Mouse (Mus musculus) gastrocnemius, postnatal 4 days (tissue): ENCODE measurements around the gene Ptafr. TPM values are rescaled to one million over a fixed set of nuclear protein-coding genes. Genes with fewer than 3 reads are reported as not detected.

Experiments
- DNase-seq, 2 experiments: peaks; one replicate each; pipeline ENCODE4 v3.0.0; 2021 to 2022; ENCODE audit warnings: low spot score in 2 of 2, mixed read lengths in 2 of 2
- long read RNA-seq, 2 experiments: library from polyadenylated mRNA; stranded (forward); transcript quantifications; one replicate each; pipeline ENCODE4 v2.0.0; 2021
- total RNA-seq, 2 experiments: library from RNA; stranded (reverse); gene quantifications; 2 replicates each; pipeline ENCODE4 v1.2.3; 2021

The Ptafr gene
- 1 to 10 TPM; 3.5 to 3.9 TPM for total RNA-seq
- long read RNA-seq, experiment 1, partial matches to known transcripts, result 0 of 2 reads
- long read RNA-seq, experiment 1, other reads (novel, unspliced or antisense), result 1 of 2 reads
- long read RNA-seq, experiment 2, partial matches to known transcripts, result 0 of 3 reads
- long read RNA-seq, experiment 2, other reads (novel, unspliced or antisense), result 2 of 3 reads

DNA sequence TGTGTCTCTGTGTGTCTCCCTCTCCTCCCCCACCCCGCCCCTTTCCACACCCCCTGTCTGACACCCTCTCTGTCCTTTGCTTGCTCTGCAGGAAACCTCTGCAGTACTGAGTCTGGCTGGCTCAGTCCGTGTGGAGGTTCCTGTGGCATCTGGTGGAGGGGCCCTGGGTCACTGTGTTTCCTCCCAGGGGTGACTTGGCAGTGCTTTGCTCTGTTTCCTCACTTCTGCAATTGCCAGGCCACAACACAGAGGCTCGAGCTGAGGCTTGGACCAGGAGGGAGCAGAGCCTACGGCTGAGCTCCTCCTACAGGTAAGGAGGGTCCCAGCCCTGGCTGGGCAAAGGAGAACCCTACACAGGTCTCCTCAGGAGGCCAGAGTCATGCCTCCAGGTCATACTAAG is at the start of gene Ptafr:
Ptafr (plus strand) TSS at position 103 of the 400 bp plus-strand sequence.
- DNase-seq, result peak in 1 of 2 experiments; percentile 24

DNA sequence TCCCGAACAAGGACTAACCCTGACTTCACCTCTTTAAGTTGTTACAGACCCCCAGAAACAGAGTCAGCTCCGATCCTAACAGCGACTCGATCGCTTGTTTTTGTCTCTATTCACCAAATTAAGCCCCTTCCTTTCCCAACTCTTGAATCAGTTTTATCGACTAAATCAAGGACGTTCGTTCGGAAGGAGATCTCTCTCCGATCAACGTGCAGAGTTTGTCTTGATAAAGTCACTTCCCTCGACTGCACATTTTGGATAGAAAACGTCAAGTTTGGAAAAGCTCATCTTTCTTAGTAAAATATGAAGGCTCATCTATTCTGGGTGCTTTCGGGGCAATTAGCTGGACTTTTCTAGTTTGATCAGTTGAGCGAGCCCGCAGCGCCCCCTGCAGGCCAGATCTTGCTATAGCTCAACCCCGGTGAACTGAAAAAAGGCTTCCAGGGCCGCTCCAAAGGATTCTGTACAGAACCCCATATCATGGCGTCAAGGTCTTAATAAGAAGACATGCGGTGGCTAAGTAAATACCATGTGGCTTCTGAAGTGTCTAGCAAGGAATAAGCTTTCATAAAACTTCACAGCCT is 49.2 kb upstream of the Ptafr start:
- DNase-seq, result peak; percentile 71 to 81

DNA sequence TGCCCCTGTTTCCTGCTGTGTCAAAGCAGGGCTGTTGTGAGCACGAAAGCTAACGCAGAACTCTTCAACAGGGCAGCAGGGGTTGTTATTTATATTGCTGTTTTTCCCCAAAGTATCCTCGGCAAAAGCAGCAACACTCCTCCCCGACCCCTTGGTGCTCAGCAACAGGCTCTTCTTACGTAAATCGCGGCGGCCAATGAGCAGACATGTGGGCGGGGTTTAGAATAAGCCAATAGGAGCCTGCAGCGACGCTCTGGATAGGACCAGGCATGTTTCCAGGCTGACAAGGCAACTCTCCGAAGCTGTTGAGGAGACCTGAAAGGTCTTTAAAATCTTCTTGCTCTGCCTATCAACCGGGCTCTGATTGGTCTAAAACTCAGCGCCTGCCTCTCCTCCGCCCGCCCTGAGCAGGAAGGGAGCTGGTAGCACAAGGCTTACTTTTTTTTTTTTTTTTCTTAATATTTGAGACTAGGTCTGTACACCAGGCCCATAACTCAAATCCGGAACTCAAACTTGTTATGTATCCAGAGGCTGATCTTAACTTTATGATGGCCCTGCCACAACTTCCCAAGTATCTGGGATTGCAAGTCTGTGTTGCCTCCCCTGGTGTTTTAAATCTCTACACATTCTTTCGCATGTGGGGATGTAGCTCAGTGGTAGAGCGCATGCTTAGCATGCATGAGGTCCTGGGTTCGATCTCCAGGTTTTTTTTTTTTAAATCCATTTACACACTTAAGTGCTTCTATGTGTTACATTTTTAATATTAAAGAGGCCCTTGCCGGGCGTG is 48.3 kb upstream of the Ptafr start:
- peak; percentile 72 to 90 for DNase-seq

DNA sequence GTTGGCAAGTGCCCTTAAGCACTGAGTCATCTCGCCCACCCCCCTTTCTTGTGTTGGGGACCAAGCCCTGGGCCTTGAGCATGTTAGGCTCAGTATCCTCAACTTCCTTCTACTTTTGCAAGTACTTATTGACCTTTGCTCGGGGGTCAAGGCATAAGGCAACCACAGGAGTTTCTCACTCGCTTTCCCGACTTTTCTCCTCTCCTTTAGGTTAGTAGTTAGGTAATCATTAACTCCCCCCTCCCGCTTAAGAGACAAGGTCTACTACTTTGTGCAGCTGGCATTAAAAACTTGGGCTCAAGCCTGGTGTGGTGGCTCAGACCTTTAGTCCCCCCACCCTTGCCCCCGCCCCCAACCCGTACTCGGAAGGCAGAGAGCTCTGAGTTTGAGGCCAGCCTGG is 45.8 kb upstream of the Ptafr start:
- no peak for DNase-seq

DNA sequence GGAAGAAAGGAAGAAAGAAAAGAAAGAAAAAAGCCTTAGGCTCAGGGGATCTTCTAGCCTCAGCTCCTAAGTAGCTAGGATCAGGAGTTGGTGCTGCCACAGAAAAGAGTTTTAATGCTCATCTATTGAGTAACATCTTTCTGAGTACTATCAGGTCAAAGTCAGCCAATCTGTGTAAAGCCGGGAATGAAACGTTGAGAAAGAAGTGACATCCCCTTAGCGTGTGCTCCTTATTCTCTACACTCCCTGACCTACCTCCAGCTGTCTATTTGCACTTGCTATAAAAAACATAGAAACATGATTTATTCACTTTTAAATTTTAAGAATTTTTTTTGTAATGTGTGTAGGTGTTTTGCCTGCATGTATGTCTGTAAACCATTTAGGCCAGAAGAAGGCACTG is 44.7 kb upstream of the Ptafr start:
- DNase-seq, result no peak

DNA sequence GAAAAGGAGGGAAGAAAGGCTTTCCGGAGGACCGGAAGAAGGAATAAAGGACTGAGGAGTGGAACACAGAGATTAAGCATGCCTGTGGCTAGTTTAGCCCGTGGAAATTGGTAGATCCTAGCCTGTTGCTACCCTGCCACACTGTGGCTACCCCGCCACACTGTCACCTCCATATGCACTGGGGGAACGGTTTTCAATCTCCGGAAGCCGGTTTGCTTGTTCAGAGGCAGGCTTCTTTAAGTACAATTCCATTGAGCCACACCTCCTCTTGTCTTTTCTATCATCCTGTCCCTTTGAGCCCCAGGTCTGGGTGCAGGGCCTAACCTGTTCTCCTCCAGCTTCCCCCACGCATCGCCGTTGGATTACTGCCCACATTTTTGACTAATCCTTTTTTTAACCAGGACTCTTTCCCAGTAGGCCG is 39.5 kb upstream of the Ptafr start:
- DNase-seq, result no peak

DNA sequence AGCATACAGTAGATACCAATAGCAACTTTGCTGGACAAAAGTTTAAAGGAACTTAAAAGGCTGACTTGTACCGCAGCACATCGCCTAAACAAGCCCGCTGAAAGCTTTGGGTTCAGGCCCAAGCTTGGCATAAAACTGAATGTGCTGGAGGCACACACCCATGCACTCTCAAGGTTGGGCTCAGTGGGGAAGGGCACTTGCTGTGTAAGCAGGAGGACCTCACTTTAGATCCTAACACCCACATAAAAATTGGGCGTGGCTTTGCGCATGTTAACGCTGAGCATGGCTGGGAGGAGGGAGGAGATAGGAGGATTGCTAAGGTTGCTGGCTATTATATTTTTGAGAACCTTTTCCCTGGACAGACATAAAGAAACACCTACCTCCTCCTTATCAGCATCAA is 39.1 kb upstream of the Ptafr start:
- no peak for DNase-seq

DNA sequence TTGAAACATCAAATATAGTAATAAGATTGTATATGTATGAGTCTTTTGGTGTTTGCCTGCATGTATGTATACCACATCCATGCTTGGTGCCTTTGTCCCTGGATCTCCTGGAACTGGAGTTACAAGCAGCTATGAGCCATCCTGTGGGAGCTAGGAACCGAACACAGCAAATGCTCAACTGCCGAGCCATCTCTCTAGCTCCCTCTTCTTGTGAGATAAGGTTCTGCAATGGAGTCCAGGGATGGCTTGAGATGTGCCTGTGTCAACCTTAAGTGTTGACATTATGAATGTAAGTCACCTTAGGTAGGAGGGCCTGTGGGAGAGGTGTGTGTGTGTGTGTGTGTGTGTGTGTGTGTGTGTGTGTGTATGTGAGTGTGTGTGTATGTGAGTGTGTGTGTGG is 37.2 kb upstream of the Ptafr start:
- no peak for DNase-seq

DNA sequence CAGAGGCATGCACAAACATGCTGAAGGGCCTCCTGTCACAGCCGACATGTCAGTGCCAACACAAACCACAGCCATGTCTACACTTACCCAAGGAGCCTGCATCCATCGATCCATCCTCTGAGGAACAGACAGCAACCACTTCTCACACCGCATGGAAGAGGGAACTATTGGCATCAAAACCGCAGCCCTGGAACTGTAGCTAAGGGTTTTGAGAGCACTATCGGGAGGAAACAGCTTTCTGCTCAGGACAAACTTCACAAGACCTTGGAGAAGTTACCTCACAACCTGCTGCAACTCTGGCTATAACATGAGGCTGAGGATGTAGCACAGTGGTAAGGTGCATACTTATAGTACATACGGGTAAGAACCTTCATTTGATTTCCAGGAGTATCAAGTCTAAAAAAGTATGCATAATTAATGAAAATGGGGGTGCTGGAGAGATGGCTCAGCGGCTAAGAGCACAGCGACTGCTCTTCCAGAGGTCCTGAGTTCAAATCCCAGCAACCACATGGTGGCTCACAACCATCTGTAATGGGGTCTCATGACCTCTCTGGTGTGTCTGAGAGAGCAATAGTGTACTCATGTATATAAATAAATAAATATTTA is 35.8 kb upstream of the Ptafr start:
- DNase-seq, result no peak

DNA sequence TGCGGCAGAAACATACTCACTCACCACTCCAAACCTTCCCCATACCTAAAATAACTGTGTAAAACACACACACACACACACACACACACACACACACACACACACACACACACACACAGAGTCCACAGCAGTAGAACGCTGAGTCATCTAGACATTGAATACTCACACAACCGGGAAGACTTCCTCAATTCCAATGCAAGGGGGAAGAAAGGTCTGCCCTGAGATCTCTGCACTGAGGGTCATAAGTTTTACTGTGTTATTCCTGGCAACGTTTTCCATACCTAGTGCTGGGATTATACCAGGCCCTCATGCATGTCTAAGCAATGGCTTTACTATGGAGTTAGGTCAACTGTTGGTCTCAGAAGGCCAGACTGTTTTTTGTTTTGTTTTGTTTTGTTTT is 34.5 kb upstream of the Ptafr start:
- no peak for DNase-seq

DNA sequence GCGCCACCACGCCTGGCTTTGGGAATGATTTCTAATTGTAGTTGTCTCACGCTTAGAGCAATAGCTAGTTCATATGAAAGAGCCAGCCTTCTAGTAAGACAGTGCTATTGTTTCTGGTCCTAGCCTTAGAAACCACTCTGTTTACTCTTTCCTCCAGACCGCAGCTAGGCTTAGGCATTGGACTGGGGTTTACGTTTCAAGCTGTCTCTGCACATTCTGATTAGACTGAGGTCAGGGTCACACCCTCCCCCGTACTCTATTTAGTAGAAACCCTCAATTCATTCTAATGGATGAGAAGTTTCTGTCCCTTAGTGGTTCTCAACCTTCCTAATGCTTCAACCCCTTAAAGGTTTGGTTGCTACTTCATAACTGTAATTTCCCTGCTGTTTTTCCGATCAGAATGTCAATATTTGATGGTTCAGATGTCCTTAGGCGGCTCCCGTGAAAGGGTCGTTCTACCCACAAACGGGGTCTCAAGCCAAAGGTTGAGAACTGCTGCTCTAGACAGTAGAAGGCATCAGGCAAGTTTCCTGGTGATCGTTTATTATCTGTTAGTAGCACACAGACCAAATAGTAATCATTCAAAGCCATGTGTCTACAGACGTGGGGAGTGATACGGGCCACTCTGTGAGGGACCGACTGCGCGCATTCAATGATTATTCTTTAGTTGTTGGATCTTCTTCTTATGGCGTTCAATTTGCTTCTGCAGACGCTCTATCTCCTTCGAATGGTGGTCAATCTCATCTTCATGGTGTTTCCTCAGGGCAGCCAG is 33.6 kb upstream of the Ptafr start:
- no peak for DNase-seq

DNA sequence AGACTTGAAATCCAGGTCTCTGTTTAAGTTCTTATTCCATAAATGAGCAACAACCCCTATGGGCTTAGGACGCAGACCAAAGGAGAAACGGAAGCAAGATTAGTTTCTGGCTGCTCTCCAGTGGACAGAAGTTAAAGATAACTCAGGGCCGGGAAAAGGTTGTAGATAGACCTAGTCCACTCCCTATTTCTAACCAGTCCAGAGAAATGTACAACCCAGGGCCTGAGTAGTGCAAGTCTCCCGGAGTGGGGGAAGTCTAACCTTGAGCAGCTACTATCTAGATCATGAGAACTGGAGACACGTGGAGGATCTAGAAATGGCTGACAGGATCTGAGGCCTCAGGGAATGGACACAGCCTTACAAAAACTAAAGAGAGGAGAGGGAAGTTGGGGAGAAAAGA is 31.4 kb upstream of the Ptafr start:
- DNase-seq, result no peak

DNA sequence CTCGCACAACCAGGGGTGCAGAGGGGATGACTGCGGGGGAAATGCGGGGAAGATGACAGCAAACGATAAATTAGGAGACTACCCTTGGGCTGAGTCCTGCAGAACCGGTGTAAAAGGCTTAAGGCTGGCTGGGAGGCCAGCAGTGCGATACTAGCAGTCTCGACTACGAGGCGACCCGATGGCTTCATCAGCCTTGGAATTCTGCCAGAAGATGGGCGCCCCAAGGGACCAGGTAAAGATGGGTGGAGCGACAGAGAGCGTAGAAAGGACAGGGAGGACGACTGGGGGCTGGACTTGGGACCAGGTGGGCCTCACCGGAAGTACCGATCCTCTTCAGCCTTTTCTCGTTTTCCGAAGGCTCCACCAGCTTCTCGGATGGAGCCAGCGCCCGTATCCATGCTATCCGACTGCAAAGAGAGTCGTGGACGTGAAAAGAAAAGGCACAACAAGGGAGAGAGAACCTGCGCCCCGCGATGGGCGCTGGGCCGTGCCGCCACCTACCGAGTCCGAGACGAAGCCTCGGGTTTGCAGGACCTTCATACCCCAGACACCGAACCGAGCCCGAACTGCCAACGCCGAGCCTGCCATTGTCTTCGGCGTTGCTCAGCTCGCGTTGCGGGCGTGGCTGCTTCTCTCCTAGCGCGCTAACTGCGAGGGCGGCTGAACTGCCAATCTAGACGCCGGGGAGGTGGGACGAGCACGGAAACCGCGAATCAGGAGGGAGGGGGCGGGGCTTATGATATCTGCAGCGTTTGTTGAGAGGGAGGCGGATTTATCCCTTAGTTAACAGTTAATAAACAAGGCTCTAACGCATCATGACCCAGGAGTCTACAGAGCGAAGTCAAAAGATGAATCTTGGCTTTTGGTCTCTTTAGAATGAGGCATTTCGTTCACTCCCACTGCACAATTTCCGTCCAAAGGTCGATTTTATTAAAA is 30.6 kb upstream of the Ptafr start, which contains the start of gene Atpif1:
Atpif1 (minus strand) TSS at position 679 of the 936 bp plus-strand sequence.
- DNase-seq, result peak; percentile 73 to 91

DNA sequence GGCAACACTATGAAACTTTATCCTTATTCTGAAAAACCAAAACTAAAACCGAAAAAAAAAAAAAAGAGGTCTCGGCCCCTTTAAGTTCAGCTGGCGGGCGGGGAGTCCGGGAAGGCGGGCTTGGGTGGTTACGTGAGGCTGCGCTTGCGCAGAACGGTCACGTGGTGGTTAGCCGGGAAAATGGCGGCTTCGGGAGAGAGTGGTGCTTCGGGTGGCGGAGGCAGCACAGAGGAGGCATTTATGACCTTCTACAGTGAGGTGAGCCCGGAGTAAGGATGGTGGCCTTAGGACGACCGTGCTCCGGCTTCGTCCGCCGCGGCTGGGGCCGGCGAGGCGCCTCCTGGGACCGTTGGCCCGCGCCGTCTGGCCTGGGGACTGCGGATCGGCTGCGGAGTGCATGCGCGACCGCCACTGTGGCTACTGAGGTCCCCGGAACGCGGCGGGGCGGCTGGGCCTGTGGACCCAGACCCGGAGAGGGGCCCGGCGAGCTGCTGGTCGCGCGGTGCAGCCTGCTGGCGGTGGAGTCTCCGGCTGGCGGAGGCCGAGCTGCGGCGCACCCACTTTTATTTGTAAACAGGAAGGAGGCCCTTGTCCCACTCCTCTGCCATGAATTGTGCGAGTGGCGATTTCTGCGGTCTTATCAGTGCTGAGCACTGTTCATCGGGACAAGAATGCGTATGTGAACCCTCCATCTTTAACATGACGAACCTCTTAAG is 28.3 kb upstream of the Ptafr start, which contains the start of gene Dnajc8:
Dnajc8 (plus strand) TSS at position 145 of the 716 bp plus-strand sequence.
- DNase-seq, result peak; percentile 92 to 97

DNA sequence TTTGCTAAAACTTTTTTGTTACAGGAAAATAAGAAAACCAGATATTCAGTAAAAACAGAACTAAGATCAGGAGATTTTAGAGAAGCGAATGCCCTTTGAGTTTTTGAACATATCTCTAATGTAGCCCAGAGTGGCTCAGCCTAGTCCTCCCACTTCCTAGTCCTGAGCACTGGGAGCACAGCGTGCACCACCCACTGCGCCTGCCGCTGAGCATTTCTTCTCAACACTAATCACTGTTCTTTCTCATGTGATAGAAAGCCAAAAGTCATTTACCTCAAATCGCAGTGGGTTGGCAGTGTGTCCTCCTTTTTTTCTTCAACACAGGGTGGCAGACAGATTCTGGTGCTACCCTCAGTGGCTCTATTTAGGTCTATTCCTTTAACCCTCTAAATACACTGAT is 24.4 kb upstream of the Ptafr start:
- DNase-seq, result no peak

DNA sequence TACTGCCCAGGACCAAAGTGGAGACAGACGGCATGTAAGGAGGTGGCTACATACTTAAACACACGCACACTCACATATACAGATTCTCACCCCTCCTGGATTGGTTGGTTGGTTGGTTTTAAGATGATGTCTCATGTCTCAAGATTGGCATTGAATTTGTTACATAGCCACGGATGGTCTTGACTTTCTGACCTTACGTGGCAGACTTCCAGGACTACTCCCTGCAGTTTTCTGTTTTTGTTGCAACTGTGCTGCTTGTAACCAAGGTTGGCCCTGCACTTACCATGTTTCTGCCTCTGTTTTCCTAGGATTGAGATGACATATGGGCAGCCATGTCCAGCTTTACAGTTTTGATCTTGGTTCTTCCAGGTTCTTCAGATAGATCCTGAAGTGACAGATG is 22.5 kb upstream of the Ptafr start:
- no peak for DNase-seq

DNA sequence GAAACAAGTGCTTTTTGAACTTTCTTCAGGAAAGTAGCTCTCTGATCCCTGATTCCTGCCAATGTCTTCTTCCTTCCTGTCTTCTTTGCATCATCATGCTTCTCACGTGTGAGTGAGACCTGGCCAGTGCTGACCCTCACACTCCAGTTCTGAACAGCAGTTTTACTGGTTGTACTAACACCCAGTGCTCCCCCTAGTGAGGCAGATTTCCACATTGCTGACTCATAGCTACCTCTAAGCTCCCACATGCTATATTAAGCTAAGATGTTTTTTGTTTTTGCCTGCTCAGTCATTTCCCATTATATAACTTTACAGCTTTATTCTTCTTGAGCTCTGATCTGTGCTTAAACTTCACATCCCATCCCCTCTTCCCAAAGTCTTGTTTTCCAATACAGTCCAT is 21.1 kb upstream of the Ptafr start:
- DNase-seq, result no peak

DNA sequence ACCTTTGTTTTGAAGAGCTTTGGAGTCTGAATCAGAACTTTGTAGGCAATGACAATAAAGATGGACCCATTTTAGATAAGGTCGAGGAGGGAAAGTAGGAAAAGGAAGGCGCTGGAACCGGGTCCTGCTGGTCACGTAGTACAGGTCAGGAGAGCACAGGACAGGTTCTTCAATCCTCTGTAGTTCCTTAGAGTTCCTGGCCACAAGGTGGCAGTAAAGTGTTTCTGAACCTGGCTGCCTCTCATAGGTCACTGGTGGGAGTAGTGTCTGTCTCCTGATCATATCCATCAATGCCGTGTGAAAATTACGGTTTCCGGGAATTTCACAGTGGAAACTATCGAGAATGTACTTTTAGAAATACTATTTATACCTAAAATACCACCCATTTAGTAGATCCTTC is 18.0 kb upstream of the Ptafr start:
- DNase-seq, result peak in 1 of 2 experiments; percentile 56

DNA sequence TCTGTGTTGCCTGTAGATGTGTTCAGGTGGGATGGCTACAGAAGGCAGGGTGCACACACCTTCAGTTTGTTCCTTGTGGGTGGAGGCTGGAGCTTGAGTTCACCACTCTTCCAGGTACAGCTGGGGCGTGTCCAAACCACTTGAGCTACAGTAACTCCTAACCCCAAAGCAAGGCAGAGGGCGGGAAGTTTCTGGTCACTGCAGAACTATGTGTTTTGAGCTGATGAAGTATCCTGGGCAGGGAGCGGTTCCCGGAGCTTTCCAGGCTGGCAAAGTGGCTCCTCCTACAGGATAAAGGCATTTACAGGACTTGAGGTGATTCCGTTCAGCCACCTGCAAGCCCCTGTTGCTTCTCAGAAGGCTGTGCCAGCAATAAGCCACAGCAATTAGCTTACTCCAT is 9.6 kb upstream of the Ptafr start:
- no peak for DNase-seq
